Mouse (Mus musculus) small intestine, adult 2 months (tissue): ENCODE data around the gene Olfr1110. TPM values are rescaled to one million over a fixed set of nuclear protein-coding genes. Genes with fewer than 3 reads are reported as not detected.
"Not testable (repeated sequence)": the region's sequence is repeated elsewhere in the genome, so short reads cannot be mapped to it uniquely, and the experiment has no call there.

ENCODE experiments used
- H3K27ac ChIP-seq: fragments of 200-500 bp; 2 replicates; pipeline ENCODE4 v1.5.1; 2012; ENCODE audit warnings: low read depth, low read length, control low read depth, inconsistent platforms; ENCODE audit not compliant: insufficient read depth
- H3K27me3 ChIP-seq: fragments of 200-500 bp; 2 replicates; pipeline ENCODE4 v1.6.1; 2012; ENCODE audit warnings: mild to moderate bottlenecking, moderate library complexity, low read length, inconsistent platforms; ENCODE audit not compliant: control insufficient read depth, insufficient read depth
- H3K36me3 ChIP-seq: fragments of 200-500 bp; 2 replicates; pipeline ENCODE4 v1.6.1; 2012; ENCODE audit warnings: mild to moderate bottlenecking, low read length, control low read depth, inconsistent platforms; ENCODE audit not compliant: control insufficient read depth, insufficient read depth
- H3K4me1 ChIP-seq: fragments of 200-500 bp; 2 replicates; pipeline ENCODE4 v1.6.1; 2012; ENCODE audit warnings: low read length, inconsistent platforms, mixed read lengths; ENCODE audit not compliant: control insufficient read depth, insufficient read depth, insufficient read length
- H3K4me3 ChIP-seq: fragments of 200-500 bp; 2 replicates; pipeline ENCODE4 v1.5.1; 2012; ENCODE audit warnings: low read depth, mild to moderate bottlenecking, control low read depth, inconsistent platforms, low read length, moderate library complexity
- CTCF ChIP-seq: fragments of 200-500 bp; IDR thresholded peaks from 2 replicates; pipeline ENCODE4 v1.5.1; 2012; ENCODE audit warnings: low read depth, mild to moderate bottlenecking, control low read depth, inconsistent platforms, low read length, moderate library complexity, mixed read lengths; ENCODE audit not compliant: insufficient replicate concordance, insufficient read length; ENCODE audit errors: extremely low read depth
- POLR2A ChIP-seq: fragments of 200-500 bp; IDR thresholded peaks from 2 replicates; pipeline ENCODE4 v1.6.1; 2012; ENCODE audit warnings: low read depth, mild to moderate bottlenecking, control low read depth, inconsistent platforms, low read length, moderate library complexity
- WGBS: fragments of 180-500 bp; shearing (Covaris S2); methylation state at CpG from one replicate; pipeline ENCODE4 v1.1.7; 2018; 5-methylcytosine and 5-hydroxymethylcytosine counted together
- polyA plus RNA-seq: library from polyadenylated mRNA; depleted of rRNA; stranded (reverse); fragments of >200 nt; gene quantifications from 2 replicates; pipeline ENCODE4 v1.2.3, GENCODE M21; 2012; rRNA removed

Gene Olfr1110
- polyA plus RNA-seq: not detected in 2 replicates

GRCm38 (mm10) chr2:87140200-87140599 is at the start of gene Olfr1110:
Gene Olfr1110 (minus strand): TSS chr2:87140300.
- no peaks in the 10 kb centered on the region for H3K36me3 ChIP-seq
- H3K4me1 ChIP-seq: no peaks in the 10 kb centered on the region
- TF ChIP-seq CTCF: no peak
- no peak for TF ChIP-seq POLR2A
- no peak within 1 kb of the TSS for H3K27ac ChIP-seq
- 76% methylated on average over 1 of the region's 1 CpGs for WGBS
- H3K27me3 ChIP-seq: no peaks in the 10 kb centered on the region
- no peak within 1 kb of the TSS for H3K4me3 ChIP-seq

GRCm38 (mm10) chr2:87187498-87187897 is 47.4 kb upstream of the Olfr1110 start, which contains the start of gene Olfr1112:
Gene Olfr1112 (plus strand): TSS chr2:87187798.
- Histone ChIP-seq H3K27ac (no peak within 1 kb of the TSS), H3K4me3 (no peak within 1 kb of the TSS), H3K4me1 (no peaks in the 10 kb centered on the region), H3K36me3 (no peaks in the 10 kb centered on the region), H3K27me3 (no peaks in the 10 kb centered on the region)
- WGBS: 72% methylated on average over 1 of the region's 1 CpGs
- no peak for TF ChIP-seq CTCF
- TF ChIP-seq POLR2A: no peak

- not testable (repeated sequence) for H3K27ac ChIP-seq, H3K27me3 ChIP-seq, H3K36me3 ChIP-seq, H3K4me1 ChIP-seq, H3K4me3 ChIP-seq
- 74% methylated on average over 2 of the region's 2 CpGs for WGBS
Observed at GRCm38 (mm10) chr2:87167731-87168130, 27.6 kb upstream of the Olfr1110 start.

GRCm38 (mm10) chr2:87152524-87152923 is 12.4 kb upstream of the Olfr1110 start, which contains the start of gene Olfr1111:
Gene Olfr1111 (minus strand): TSS chr2:87152624.
- H3K4me1 ChIP-seq: no peaks in the 10 kb centered on the region
- no peaks in the 10 kb centered on the region for H3K27me3 ChIP-seq
- no peak within 1 kb of the TSS for H3K27ac ChIP-seq
- no peak within 1 kb of the TSS for H3K4me3 ChIP-seq
- TF ChIP-seq POLR2A (no peak), CTCF (no peak)
- H3K36me3 ChIP-seq: no peaks in the 10 kb centered on the region

GRCm38 (mm10) chr2:87114467-87114866 is 25.6 kb downstream of the Olfr1110 start, which contains the start of gene Olfr259:
Gene Olfr259 (minus strand): TSS chr2:87114567.
- no peak within 1 kb of the TSS for H3K27ac ChIP-seq
- no peak within 1 kb of the TSS for H3K4me3 ChIP-seq
- H3K36me3 ChIP-seq: no peaks in the 10 kb centered on the region
- no peaks in the 10 kb centered on the region for H3K4me1 ChIP-seq
- TF ChIP-seq POLR2A: no peak
- no peak for TF ChIP-seq CTCF
- H3K27me3 ChIP-seq: no peaks in the 10 kb centered on the region

- H3K4me3 ChIP-seq: no peak within 1 kb of the TSS
- TF ChIP-seq POLR2A (no peak), CTCF (no peak)
- no peaks in the 10 kb centered on the region for H3K27me3 ChIP-seq
- no peaks in the 10 kb centered on the region for H3K36me3 ChIP-seq
- no peak within 1 kb of the TSS for H3K27ac ChIP-seq
- no peaks in the 10 kb centered on the region for H3K4me1 ChIP-seq
- 62% methylated on average over 1 of the region's 1 CpGs for WGBS
Observed at GRCm38 (mm10) chr2:87095908-87096307, 44.2 kb downstream of the Olfr1110 start, which contains the start of gene Olfr1109. Gene Olfr1109 (minus strand): TSS chr2:87096008.

Other genes starting within 250 kb of the Olfr1110 start
- not detected in 2 replicates for gene Olfr1097, start 248.1 kb downstream of the Olfr1110 start, polyA plus RNA-seq
- gene Olfr1098, start 215.8 kb downstream of the Olfr1110 start, polyA plus RNA-seq: not detected in 2 replicates
- gene Olfr1099, start 179.6 kb downstream of the Olfr1110 start, polyA plus RNA-seq: not detected in 2 replicates
- gene Olfr1100, start 160.3 kb downstream of the Olfr1110 start, polyA plus RNA-seq: not detected in 2 replicates
- not detected in 2 replicates for gene Olfr1101, start 149.1 kb downstream of the Olfr1110 start, polyA plus RNA-seq
- gene Olfr1102, start 141.9 kb downstream of the Olfr1110 start, polyA plus RNA-seq: not detected in 2 replicates
- not detected in 2 replicates for gene Olfr1104, start 113.2 kb downstream of the Olfr1110 start, polyA plus RNA-seq
- gene Olfr1105, start 103.8 kb downstream of the Olfr1110 start, polyA plus RNA-seq: not detected in 2 replicates
- not detected in 2 replicates for gene Olfr1106, start 88.0 kb downstream of the Olfr1110 start, polyA plus RNA-seq
- gene Olfr1107, start 64.5 kb downstream of the Olfr1110 start, polyA plus RNA-seq: not detected in 2 replicates
- not detected in 2 replicates for gene Olfr1109, start 44.3 kb downstream of the Olfr1110 start, polyA plus RNA-seq
- not detected in 2 replicates for gene Olfr259, start 25.7 kb downstream of the Olfr1110 start, polyA plus RNA-seq
- gene Olfr1111, start 12.3 kb upstream of the Olfr1110 start, polyA plus RNA-seq: not detected in 2 replicates
- not detected in 2 replicates for gene Olfr1112, start 47.5 kb upstream of the Olfr1110 start, polyA plus RNA-seq
- gene Olfr1113, start 68.7 kb upstream of the Olfr1110 start, polyA plus RNA-seq: not detected in 2 replicates
- not detected in 2 replicates for gene Olfr1115, start 107.7 kb upstream of the Olfr1110 start, polyA plus RNA-seq
- not detected in 2 replicates for gene Olfr1116, start 127.2 kb upstream of the Olfr1110 start, polyA plus RNA-seq
- gene Olfr1118, start 167.3 kb upstream of the Olfr1110 start, polyA plus RNA-seq: not detected in 2 replicates
- not detected in 2 replicates for gene Olfr1120, start 214.5 kb upstream of the Olfr1110 start, polyA plus RNA-seq
- gene Olfr1121, start 229.6 kb upstream of the Olfr1110 start, polyA plus RNA-seq: not detected in 2 replicates
- not detected in 2 replicates for gene Olfr1122, start 245.5 kb upstream of the Olfr1110 start, polyA plus RNA-seq